Mouse (Mus musculus) C2C12 (cell line): ENCODE results near the gene Timp2. TPM values are rescaled to one million over a fixed set of nuclear protein-coding genes. Genes with fewer than 3 reads are reported as not detected.

Experiments
- H3K27me3 ChIP-seq: one replicate; pipeline ENCODE4 v1.6.1; 2011; ENCODE audit not compliant: control insufficient read depth, insufficient read depth, insufficient read length
- H3K36me3 ChIP-seq: one replicate; pipeline ENCODE4 v1.6.1; 2011; ENCODE audit not compliant: control insufficient read depth, insufficient read depth
- H3K4me3 ChIP-seq: one replicate; pipeline ENCODE4 v1.5.1; 2011; ENCODE audit warnings: mild to moderate bottlenecking, control low read depth; ENCODE audit not compliant: poor library complexity, insufficient read depth, severe bottlenecking
- H3K79me2 ChIP-seq: one replicate; pipeline ENCODE4 v1.6.1; 2011; ENCODE audit not compliant: control insufficient read depth, insufficient read depth
- H3K79me3 ChIP-seq: one replicate; pipeline ENCODE4 v1.6.1; 2011; ENCODE audit warnings: low read depth, control low read depth
- H3ac ChIP-seq: one replicate; pipeline ENCODE3; 2011; ENCODE audit warnings: low read depth; ENCODE audit not compliant: control insufficient read depth, insufficient read length
- CEBPB ChIP-seq: IDR thresholded peaks from one replicate; pipeline ENCODE4 v1.6.1; 2011; ENCODE audit warnings: low read depth, mild to moderate bottlenecking, control low read depth, moderate library complexity
- CTCF ChIP-seq: IDR thresholded peaks from one replicate; pipeline ENCODE4 v1.5.1; 2011; ENCODE audit not compliant: control insufficient read depth, insufficient read depth, insufficient read length
- FOSL1 ChIP-seq: IDR thresholded peaks from one replicate; pipeline ENCODE4 v1.8.0; 2011; ENCODE audit warnings: mild to moderate bottlenecking, low read length; ENCODE audit not compliant: poor library complexity, insufficient read depth, severe bottlenecking
- MAX ChIP-seq: IDR thresholded peaks from one replicate; pipeline ENCODE4 v1.6.1; 2011; ENCODE audit warnings: mild to moderate bottlenecking, control low read depth
- MYOD1 ChIP-seq: IDR thresholded peaks from one replicate; pipeline ENCODE4 v1.6.1; 2011; ENCODE audit warnings: low read depth; ENCODE audit not compliant: control insufficient read depth, insufficient read length
- MYOG ChIP-seq: IDR thresholded peaks from one replicate; pipeline ENCODE4 v1.6.1; 2011; ENCODE audit not compliant: control insufficient read depth, insufficient read length; ENCODE audit errors: extremely low read depth
- USF1 ChIP-seq: IDR thresholded peaks from one replicate; pipeline ENCODE4 v1.6.1; 2011; ENCODE audit warnings: low read depth, mild to moderate bottlenecking, control low read depth, moderate library complexity
- polyA plus RNA-seq: library from polyadenylated mRNA; unstranded; fragments of >200 nt; fragmentation: generic; extraction: Trizol; gene quantifications from one replicate; pipeline ENCODE4 v1.2.1, GENCODE M21; 2012; ENCODE audit warnings: missing spikeins

The Timp2 gene
- polyA plus RNA-seq, 1 experiment, result 372 TPM

DNA sequence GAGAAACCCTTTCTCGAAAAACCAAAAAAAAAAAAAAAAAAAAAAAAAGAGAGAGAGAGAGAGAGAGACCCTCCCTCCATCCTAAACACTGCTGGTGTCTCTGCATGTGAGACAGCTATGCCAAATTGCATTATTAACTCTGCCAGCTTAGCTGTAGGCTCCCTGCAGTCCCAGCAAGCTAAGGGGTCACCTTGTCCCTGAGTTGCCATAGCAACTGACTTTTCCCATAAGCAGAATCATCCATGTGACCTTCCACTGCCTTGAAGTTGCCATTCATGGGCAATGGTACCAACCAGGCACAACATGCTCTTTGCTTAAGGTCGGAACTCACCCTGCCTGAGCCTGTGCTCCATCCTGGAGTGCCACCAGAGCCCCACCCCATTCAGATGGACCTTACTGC, 60.5 kb downstream of the Timp2 start:
- Histone ChIP-seq H3K4me3 (no peak overlapping the region), H3K27me3 (no peaks in the 10 kb centered on the region), H3K79me2 (no peaks in the 10 kb centered on the region), H3K36me3 (peaks cover 31% of the 10 kb centered on the region), H3ac (no peak overlapping the region), H3K79me3 (no peaks in the 10 kb centered on the region)
- TF ChIP-seq USF1 (no peak), MYOG (no peak), MYOD1 (no peak), CTCF (no peak), CEBPB (no peak), FOSL1 (no peak), MAX (no peak)

DNA sequence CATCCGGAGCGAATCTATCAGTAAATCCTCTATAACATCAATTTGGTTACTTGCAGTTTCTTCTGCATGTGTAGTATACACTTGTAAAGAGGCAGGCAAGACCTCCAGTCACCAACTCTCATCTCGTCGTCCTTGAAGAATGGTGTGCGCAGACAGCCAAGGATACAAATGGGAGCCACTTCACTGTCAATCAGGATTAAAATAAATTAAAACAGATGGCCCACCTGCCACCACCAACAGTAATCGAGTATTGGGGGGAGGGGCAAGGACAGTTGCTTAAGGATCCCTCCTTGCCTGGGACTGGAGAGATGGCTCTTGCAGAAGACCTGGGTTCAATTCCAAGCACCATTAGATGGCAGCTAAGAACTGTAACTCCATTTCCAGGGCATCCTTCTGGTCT, 62.9 kb downstream of the Timp2 start:
- peaks cover 23% of the 10 kb centered on the region for H3K79me2 ChIP-seq
- H3K36me3 ChIP-seq, result peaks cover 24% of the 10 kb centered on the region
- no peaks in the 10 kb centered on the region for H3K27me3 ChIP-seq
- no peak overlapping the region for H3K4me3 ChIP-seq
- TF ChIP-seq CEBPB (no peak), MYOG (no peak), USF1 (no peak)
- peaks cover 21% of the 10 kb centered on the region for H3K79me3 ChIP-seq
- no peak overlapping the region for H3ac ChIP-seq

DNA sequence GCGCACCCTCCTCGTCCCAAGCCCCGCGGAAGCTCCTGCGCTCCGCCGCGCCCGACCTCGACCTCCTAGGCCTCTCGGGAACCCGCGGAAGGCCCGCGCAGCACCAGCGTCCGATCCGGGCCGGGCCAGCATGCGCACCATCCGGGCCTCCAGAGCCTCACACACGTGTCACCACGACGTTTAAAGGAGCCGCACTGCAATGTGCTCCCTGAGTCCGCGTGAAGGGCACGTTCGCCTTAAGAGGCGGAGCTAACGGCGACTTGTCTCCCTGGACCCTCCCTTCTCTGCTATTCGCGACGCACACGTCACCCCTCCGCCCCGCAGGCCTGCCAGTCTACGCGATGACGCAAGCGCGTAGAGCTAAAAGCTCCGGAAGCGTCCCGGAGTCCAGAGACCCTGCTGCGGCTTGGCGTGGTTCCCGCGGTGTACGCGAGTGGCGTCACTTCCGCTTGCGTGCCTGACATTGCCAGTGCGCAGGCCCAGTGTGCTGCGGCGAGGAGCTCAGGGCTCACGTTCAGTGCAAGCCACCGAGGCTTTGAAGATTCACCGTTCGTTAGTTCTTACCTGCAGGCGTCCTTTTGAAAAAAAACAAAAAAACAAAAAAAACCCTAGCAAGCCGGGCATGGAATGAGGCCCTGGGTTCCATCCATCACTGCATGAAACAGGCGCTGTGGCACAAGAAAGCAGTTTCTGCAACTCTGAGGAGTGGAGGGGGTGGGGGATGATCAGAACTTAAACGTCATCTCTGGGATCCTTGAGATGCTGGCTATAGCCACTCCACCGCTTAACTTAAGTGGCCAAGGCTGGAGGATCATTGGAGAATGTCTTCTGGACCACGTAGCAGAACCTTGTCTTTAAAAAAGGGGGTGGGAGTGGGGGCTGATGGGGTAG, 65.3 kb downstream of the Timp2 start, which contains the start of gene Usp36:
TSS of gene Usp36 (minus strand) at position 246 of the 891 bp plus-strand sequence.
- Histone ChIP-seq H3ac (peak within 1 kb of the TSS; percentile 95), H3K79me2 (peaks cover 47% of the 10 kb centered on the region), H3K27me3 (no peaks in the 10 kb centered on the region), H3K36me3 (peaks cover 36% of the 10 kb centered on the region), H3K79me3 (peaks cover 38% of the 10 kb centered on the region), H3K4me3 (peak within 1 kb of the TSS; percentile 98)
- TF ChIP-seq FOSL1 (no peak), MYOG (no peak), CEBPB (peak; percentile 80), CTCF (no peak), USF1 (peak; percentile 73), MYOD1 (no peak), MAX (peak; percentile 95)

DNA sequence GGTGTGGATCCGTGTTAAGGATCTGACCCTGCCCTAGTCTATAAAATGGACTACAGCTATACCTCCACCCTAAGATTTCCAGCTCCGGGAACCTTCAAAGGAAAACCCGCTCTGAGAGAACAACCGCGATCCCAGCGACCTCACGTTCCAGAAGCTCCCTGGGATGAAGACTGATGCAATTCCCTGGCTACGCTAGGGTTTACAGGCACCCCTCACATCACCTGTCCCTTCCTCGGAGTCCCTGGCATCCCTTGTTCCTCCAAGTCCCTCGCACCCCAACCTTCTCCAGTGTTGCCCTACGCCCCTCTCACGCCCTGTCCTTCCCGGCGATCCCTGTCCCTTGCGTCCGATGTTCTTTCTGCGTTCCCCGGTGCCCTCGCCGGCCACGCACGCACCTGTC, 66.0 kb downstream of the Timp2 start:
- Histone ChIP-seq H3K27me3 (no peaks in the 10 kb centered on the region), H3K79me2 (peaks cover 54% of the 10 kb centered on the region), H3K4me3 (peak overlapping the region; percentile 98), H3K36me3 (peaks cover 43% of the 10 kb centered on the region), H3K79me3 (peaks cover 38% of the 10 kb centered on the region), H3ac (peak overlapping the region; percentile 95)
- no peak for TF ChIP-seq USF1
- no peak for TF ChIP-seq MYOD1
- TF ChIP-seq FOSL1, result no peak
- TF ChIP-seq CTCF, result no peak
- no peak for TF ChIP-seq MAX
- no peak for TF ChIP-seq MYOG
- TF ChIP-seq CEBPB, result no peak

DNA sequence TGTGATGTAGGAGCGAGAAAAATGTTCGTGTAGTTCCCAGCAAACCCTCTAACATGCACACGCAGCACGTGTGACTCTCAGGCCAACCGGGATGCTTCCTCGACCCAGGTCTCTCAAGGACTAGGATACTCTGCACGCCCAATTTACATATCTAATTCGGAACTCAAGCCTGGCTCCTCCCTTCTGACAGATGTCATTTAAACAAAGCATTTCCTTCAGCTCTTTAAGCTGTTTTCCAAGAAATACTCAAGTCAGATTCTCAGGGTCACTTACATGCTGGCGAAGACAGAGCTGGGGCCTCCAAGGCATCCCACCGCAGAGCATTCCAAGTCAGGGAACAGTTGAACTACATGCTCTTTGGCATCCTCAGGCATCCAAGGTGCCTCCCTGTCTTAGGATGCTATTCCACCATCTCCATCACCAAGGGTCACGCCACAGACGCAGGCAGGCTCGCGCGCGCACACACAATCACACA, 66.5 kb downstream of the Timp2 start:
- no peak for TF ChIP-seq MAX
- peak; percentile 70 for TF ChIP-seq USF1
- TF ChIP-seq CEBPB, result no peak
- no peak for TF ChIP-seq FOSL1
- no peak for TF ChIP-seq MYOG
- no peak for TF ChIP-seq CTCF
- TF ChIP-seq MYOD1, result no peak
- Histone ChIP-seq H3K27me3 (no peaks in the 10 kb centered on the region), H3K79me3 (peaks cover 38% of the 10 kb centered on the region), H3K79me2 (peaks cover 59% of the 10 kb centered on the region), H3K36me3 (peaks cover 48% of the 10 kb centered on the region), H3ac (peak overlapping the region; percentile 95), H3K4me3 (peak overlapping the region; percentile 98)
